Mouse (Mus musculus): ENCODE results near the gene Rtp4.

The Rtp4 gene

DNA sequence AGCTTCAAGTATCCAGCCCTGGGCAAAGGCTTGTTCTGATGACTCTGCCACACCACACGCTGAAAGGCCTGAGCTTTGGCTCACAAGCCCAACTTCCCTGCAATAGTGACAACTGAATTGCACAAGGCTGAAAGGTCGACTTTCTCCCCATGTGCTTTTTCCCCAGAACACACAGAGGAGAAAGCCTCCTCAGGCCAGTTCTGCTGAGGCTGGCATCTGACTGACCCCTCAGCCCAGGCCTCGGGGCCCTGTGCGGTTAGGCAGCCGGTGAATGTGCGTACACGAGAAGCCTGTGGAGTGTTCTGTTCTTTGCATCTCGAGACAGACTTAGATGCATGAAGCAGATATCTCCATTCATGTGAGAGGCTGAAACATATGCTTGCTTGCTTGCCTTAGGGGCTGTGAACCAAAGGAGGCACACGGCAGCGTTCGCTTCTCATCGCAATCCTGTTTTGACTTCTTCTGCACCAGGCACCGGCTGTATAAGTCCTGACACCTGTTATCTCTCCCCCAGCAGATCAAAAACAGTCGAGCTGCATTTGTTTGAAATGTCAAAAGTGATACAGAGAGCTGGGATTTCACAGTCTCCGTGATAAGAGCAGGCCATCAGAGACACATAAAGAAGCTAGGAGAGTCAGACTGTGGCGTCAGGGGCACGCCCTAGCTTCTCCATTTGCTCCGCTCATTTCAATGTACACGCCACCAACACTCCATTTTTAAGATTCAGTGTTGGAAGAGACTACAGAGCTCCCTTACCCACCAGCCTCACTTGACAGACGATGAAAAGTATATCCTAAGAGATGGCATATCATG is 2.1 kb upstream of the Rtp4 start:
- TF ChIP-seq NANOG (IDR thresholded peaks at IDR 0.05; ENCODE audit: borderline replicate concordance, low read length) (no peak), CTCF (conservative IDR thresholded peaks at IDR 0.05; ENCODE audit: low read length) (no peak), POU5F1 (IDR thresholded peaks at IDR 0.05; ENCODE audit: borderline replicate concordance, low read length) (no peak)
- Histone ChIP-seq H3K9me3 (ENCODE audit: low read length) (no peaks in the 10 kb centered on the region), H3K4me1 (replicated peaks; ENCODE audit: low read depth, low read length) (peaks cover 26% of the 10 kb centered on the region), H3K36me3 (ENCODE audit: insufficient read depth, low read length) (no peaks in the 10 kb centered on the region), H3K27me3 (ENCODE audit: insufficient read depth, low read length) (peaks cover 47% of the 10 kb centered on the region), H3K4me3 (replicated peaks; ENCODE audit: low read length) (no peak overlapping the region)

DNA sequence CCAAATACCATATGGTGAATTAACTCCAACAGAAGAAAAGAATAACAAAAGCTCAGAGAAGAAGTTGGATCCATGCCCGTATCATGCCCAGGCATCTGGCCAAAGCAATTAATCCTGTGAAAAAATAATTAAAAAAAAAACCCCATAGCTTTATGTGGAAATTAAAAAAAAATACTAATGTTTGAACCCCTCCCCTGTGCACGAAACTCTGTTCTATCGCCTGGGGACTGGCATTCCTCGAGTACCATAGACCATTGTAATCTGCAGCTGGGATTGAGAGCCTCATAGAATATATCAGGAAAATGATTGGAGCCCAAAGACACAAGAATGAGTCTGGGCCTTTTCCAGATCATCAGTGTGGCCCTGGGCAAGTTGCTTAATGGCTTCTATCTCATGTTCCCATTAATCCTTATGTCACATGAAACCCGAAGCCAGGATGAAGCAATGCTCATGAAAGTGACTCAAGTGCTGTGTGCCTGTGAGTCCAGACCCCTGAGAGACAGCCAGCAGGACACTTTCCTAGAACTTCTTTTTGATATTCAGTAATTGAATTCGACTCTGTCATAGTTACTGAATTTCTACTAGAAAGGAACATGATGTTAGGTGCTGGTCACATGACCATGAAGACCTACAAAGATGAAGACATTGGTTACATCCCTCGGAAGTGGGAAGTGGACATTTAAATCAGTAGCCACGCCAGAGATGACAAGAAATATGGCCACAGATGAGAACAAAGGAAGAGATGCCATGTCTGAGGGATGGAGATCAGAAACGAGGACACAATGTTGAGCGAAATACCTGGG is 1.3 kb upstream of the Rtp4 start:
- Histone ChIP-seq H3K9me3 (ENCODE audit: low read length) (no peaks in the 10 kb centered on the region), H3K27me3 (ENCODE audit: insufficient read depth, low read length) (peaks cover 47% of the 10 kb centered on the region), H3K4me1 (replicated peaks; ENCODE audit: low read depth, low read length) (peaks cover 28% of the 10 kb centered on the region), H3K4me3 (replicated peaks; ENCODE audit: low read length) (no peak overlapping the region), H3K36me3 (ENCODE audit: insufficient read depth, low read length) (no peaks in the 10 kb centered on the region)
- TF ChIP-seq CTCF (conservative IDR thresholded peaks at IDR 0.05; ENCODE audit: low read length), result no peak
- TF ChIP-seq NANOG (IDR thresholded peaks at IDR 0.05; ENCODE audit: borderline replicate concordance, low read length), result no peak
- TF ChIP-seq POU5F1 (IDR thresholded peaks at IDR 0.05; ENCODE audit: borderline replicate concordance, low read length), result no peak

DNA sequence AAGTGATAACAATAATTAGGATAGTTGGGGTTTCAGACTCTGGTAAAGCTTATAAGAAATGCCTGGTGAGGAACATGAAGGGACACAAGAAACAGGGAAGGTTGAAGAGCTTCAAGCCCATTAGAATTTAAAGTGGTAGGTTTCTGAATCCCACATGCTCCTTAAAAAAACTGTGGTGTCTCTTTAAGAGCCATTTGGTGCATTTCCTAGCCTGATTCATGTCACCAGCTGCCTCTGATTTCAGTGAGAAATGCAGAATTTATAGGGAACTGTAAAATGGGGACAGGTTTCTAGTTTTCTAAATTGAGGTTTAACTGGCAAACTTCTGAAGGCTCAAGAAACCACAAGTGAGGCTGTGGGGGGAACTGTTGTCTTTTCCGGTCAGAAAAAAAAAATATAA is 320 bp upstream of the Rtp4 start:
- Histone ChIP-seq H3K9me3 (ENCODE audit: low read length) (no peaks in the 10 kb centered on the region), H3K36me3 (ENCODE audit: insufficient read depth, low read length) (no peaks in the 10 kb centered on the region), H3K4me3 (replicated peaks; ENCODE audit: low read length) (peak overlapping the region; percentile 60; the same call in 1 of the 2 replicates), H3K27me3 (ENCODE audit: insufficient read depth, low read length) (peaks cover 47% of the 10 kb centered on the region), H3K4me1 (replicated peaks; ENCODE audit: low read depth, low read length) (peaks cover 28% of the 10 kb centered on the region)
- TF ChIP-seq NANOG (IDR thresholded peaks at IDR 0.05; ENCODE audit: borderline replicate concordance, low read length) (no peak), CTCF (conservative IDR thresholded peaks at IDR 0.05; ENCODE audit: low read length) (no peak), POU5F1 (IDR thresholded peaks at IDR 0.05; ENCODE audit: borderline replicate concordance, low read length) (no peak)

DNA sequence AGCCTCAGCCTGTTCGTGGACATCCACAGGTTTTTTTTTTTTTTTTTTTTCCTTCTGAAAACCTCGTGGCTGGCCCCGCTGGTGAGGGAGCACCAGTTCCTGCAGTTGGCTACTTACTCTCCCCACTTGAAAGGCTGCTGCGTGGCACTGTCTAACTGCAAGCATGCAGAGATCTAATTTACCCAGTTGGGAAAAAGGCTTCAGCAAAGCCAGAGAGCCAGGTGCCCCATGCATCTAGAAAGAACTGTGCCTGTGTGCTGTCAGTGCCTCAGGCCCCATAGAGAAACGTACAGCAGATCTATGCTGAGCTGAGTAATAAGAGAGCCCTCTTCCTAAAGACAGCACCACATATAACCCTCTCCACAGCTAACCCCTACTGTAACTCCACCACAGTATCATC is 1.0 kb downstream of the Rtp4 start:
- TF ChIP-seq CTCF (conservative IDR thresholded peaks at IDR 0.05; ENCODE audit: low read length) (no peak), POU5F1 (IDR thresholded peaks at IDR 0.05; ENCODE audit: borderline replicate concordance, low read length) (no peak)

DNA sequence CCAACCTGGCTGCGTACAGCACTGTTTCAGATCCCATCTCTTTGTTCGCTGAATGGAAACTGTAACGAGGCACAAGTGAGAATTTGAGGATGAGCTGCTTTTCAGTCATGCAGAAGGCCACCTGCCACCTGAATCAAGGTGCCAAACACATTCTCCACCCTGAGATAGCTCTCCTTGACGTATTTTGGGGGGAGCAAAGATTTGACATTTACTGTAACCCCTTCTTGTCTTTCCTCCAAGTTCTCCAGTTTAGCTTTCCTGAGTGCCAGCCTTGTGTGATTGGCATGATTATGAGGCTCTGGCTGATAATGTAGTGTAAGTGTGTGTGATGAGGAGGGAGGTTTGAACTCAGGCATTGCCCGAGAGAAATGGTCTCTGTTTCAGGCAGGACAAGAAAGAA is 2.0 kb downstream of the Rtp4 start:
- H3K27me3 ChIP-seq (ENCODE audit: insufficient read depth, low read length), result peaks cover 42% of the 10 kb centered on the region
- TF ChIP-seq NANOG (IDR thresholded peaks at IDR 0.05; ENCODE audit: borderline replicate concordance, low read length) (no peak), POU5F1 (IDR thresholded peaks at IDR 0.05; ENCODE audit: borderline replicate concordance, low read length) (no peak), CTCF (conservative IDR thresholded peaks at IDR 0.05; ENCODE audit: low read length) (no peak)
- H3K36me3 ChIP-seq (ENCODE audit: insufficient read depth, low read length), result no peaks in the 10 kb centered on the region
- no peak overlapping the region for H3K4me3 ChIP-seq (replicated peaks; ENCODE audit: low read length)
- peaks cover 28% of the 10 kb centered on the region for H3K4me1 ChIP-seq (replicated peaks; ENCODE audit: low read depth, low read length)
- H3K9me3 ChIP-seq (ENCODE audit: low read length), result no peaks in the 10 kb centered on the region

More for the DNA sequence above, 1.0 kb downstream of the Rtp4 start:
- Histone ChIP-seq H3K4me3 (replicated peaks; ENCODE audit: low read length) (no peak overlapping the region), H3K9me3 (ENCODE audit: low read length) (no peaks in the 10 kb centered on the region), H3K27me3 (ENCODE audit: insufficient read depth, low read length) (peaks cover 46% of the 10 kb centered on the region), H3K4me1 (replicated peaks; ENCODE audit: low read depth, low read length) (peaks cover 28% of the 10 kb centered on the region), H3K36me3 (ENCODE audit: insufficient read depth, low read length) (no peaks in the 10 kb centered on the region)

DNA sequence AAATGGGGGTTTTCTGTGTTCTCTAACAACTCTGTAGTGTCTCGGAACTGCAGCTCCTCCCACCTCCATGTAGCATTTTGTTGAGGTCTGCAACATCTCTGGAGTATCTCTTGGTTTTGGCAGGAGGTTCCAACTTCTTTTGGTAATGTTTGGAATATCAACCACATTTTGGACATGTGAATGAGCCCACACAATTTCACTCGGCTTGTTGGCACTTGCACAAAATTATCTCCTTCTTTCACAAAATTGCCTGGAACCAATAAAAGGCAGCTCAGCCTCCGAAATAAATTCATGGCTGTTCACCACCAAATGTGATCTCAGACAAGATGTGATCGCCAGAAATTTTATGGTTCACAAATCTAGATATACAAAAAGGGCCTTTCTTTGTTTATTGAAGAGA is 9.1 kb downstream of the Rtp4 start:
- H3K9me3 ChIP-seq (ENCODE audit: low read length), result no peaks in the 10 kb centered on the region
- H3K36me3 ChIP-seq (ENCODE audit: insufficient read depth, low read length), result no peaks in the 10 kb centered on the region
- no peak overlapping the region for H3K4me3 ChIP-seq (replicated peaks; ENCODE audit: low read length)
- H3K27me3 ChIP-seq (ENCODE audit: insufficient read depth, low read length), result no peaks in the 10 kb centered on the region
- no peaks in the 10 kb centered on the region for H3K4me1 ChIP-seq (replicated peaks; ENCODE audit: low read depth, low read length)
- TF ChIP-seq CTCF (conservative IDR thresholded peaks at IDR 0.05; ENCODE audit: low read length) (no peak), NANOG (IDR thresholded peaks at IDR 0.05; ENCODE audit: borderline replicate concordance, low read length) (no peak), POU5F1 (IDR thresholded peaks at IDR 0.05; ENCODE audit: borderline replicate concordance, low read length) (no peak)

DNA sequence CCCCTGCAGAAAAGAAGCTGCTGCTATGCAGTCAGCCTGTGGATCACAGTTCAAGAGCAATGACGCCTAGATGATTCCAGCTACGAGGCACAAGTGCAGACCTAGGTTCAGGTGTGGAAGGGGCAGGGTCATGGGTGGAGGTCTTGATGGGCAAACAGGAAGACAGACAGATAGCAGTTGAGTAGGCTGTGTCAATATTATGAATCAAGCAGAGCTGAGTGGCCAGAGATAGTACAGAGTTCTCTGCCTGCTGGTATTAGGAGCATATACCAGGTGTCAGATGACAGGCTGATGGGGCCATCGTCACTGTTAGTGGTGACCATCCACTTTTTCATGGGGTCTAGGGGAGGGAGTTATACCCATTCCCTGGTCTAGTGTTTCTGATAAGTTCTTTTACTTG is 13.6 kb downstream of the Rtp4 start:
- no peaks in the 10 kb centered on the region for H3K4me1 ChIP-seq (replicated peaks; ENCODE audit: low read depth, low read length)
- H3K4me3 ChIP-seq (replicated peaks; ENCODE audit: low read length), result no peak overlapping the region
- TF ChIP-seq POU5F1 (IDR thresholded peaks at IDR 0.05; ENCODE audit: borderline replicate concordance, low read length), result no peak
- no peak for TF ChIP-seq NANOG (IDR thresholded peaks at IDR 0.05; ENCODE audit: borderline replicate concordance, low read length)
- no peak for TF ChIP-seq CTCF (conservative IDR thresholded peaks at IDR 0.05; ENCODE audit: low read length)
- no peaks in the 10 kb centered on the region for H3K9me3 ChIP-seq (ENCODE audit: low read length)
- no peaks in the 10 kb centered on the region for H3K27me3 ChIP-seq (ENCODE audit: insufficient read depth, low read length)
- no peaks in the 10 kb centered on the region for H3K36me3 ChIP-seq (ENCODE audit: insufficient read depth, low read length)

DNA sequence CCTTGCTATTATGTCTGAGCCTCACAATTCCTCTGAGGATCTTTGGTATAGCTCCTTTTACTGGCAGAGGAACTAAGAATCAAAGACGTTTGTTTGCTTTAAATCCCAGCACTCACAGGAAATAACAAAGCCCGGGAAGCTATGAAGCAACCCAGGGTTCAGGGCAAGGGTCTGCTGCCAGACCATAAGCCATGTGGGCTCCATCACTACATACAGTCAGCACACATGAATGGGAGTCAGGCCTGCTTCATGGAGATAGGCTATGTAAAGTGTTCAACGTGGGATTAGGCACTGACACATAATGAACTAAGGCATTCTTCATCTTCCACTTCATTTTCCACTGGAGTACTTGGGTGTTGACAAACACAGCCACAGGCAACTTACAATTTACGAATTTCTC is 21.0 kb downstream of the Rtp4 start:
- Histone ChIP-seq H3K4me3 (replicated peaks; ENCODE audit: low read length) (no peak overlapping the region), H3K36me3 (ENCODE audit: insufficient read depth, low read length) (no peaks in the 10 kb centered on the region)

More for the DNA sequence above, 21.0 kb downstream of the Rtp4 start:
- TF ChIP-seq CTCF (conservative IDR thresholded peaks at IDR 0.05; ENCODE audit: low read length) (no peak), POU5F1 (IDR thresholded peaks at IDR 0.05; ENCODE audit: borderline replicate concordance, low read length) (no peak), NANOG (IDR thresholded peaks at IDR 0.05; ENCODE audit: borderline replicate concordance, low read length) (no peak)
- Histone ChIP-seq H3K9me3 (ENCODE audit: low read length) (no peaks in the 10 kb centered on the region), H3K4me1 (replicated peaks; ENCODE audit: low read depth, low read length) (no peaks in the 10 kb centered on the region), H3K27me3 (ENCODE audit: insufficient read depth, low read length) (peaks cover 4% of the 10 kb centered on the region; the same call in 1 of the 2 replicates)
